Mouse (Mus musculus) embryonic fibroblast, embryonic 13.5 days (primary cell): ENCODE measurements around the gene Gpr179.

ENCODE experiments used
- CTCF ChIP-seq: IDR thresholded peaks from 2 replicates; pipeline ENCODE4 v1.5.1; 2011; ENCODE audit warnings: mild to moderate bottlenecking, control low read depth, low read length, moderate library complexity, borderline replicate concordance; ENCODE audit not compliant: insufficient read depth
- POLR2A ChIP-seq: IDR thresholded peaks from 2 replicates; pipeline ENCODE4 v1.6.1; 2011; ENCODE audit warnings: low read depth, mild to moderate bottlenecking, control low read depth, low read length, moderate library complexity

DNA sequence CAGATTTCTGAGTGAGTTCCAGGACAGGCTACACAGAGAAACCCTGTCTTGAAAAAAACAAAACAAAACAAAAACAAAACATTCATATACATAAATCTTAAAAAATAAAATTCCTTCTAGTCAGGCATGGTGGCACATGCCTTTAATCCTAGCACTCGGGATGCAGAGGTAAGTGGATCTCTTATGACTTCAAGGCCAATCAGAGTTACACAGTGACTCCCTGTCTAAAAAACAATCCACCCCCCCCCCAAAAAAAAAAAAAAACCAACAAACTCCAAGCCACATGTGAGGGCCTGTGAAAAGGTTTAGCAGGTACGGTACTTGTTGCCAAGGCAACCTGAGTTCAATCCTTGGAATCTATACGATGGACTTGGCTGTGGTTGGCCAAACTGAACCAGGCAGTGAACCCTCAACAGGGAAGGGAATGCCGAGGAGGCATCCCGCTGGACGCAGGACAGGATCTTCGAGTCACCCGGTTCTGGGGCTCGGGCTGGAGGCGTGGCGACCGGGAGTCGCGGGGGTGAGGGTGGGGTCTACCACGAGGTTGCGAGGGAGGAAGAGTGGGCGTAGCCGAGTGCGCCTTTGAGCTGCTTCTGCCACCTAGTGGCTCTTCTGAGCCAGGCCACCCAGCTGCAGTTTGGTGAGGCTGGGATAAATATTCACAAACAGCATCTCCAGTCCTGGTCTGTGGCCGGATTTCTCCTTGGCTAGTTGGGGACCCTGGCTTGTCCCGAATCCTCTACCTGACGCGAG lies 48.3 kb upstream of the Gpr179 start:
- peak; percentile 91 for TF ChIP-seq CTCF
- peak; percentile 46; the same call in 1 of the 2 replicates for TF ChIP-seq POLR2A
